Mouse (Mus musculus): Measurements from ENCODE around the gene Iqsec3. TPM values are rescaled to one million over a fixed set of nuclear protein-coding genes. Genes with fewer than 3 reads are reported as not detected.

The Iqsec3 gene
- polyA plus RNA-seq, 1 experiment from 2014 or later, result 0.12 TPM

DNA sequence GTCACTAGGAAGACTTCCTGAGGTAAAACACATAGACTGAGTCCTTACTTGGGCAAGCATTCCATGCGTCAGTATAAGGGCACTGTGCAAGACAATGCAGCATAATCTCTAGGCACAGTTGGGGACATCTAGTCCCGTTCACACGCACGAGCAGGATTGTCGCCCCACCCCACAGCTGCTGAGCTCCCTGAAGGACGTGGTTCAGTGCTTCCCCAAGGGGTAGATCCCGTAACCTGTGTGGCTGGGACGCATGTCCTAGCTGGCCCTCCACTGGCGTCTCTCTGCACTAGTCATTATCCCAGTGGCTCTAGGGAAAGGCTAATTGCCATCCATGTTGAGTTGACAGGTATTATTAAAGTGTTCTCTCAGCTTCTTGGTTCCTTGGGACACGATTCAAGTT, 91.4 kb downstream of the Iqsec3 start:
- no peak overlapping the region for H3K4me3 ChIP-seq (ENCODE audit: low read depth, low read length)
- WGBS, result 50% methylated on average over 10 of the region's 10 CpGs
- no peak overlapping the region for H3K4me2 ChIP-seq (replicated peaks; ENCODE audit: low read depth)
- no peak overlapping the region for H3K27ac ChIP-seq (replicated peaks)
- TF ChIP-seq EP300 (optimal IDR thresholded peaks at IDR 0.05), result no peak
- no peak for ATAC-seq (ENCODE audit: low FRiP score, low TSS enrichment)
- no peak for DNase-seq (ENCODE audit: low spot score)
- H3K9ac ChIP-seq (ENCODE audit: low read length), result no peak overlapping the region
- H3K9me3 ChIP-seq (ENCODE audit: control insufficient read depth, low read length), result no peaks in the 10 kb centered on the region
- H3K27me3 ChIP-seq (ENCODE audit: control insufficient read depth, insufficient read depth, low read length), result no peaks in the 10 kb centered on the region
- no peaks in the 10 kb centered on the region for H3K36me3 ChIP-seq (ENCODE audit: control insufficient read depth, insufficient read depth, low read length)
- no peaks in the 10 kb centered on the region for H3K4me1 ChIP-seq (replicated peaks; ENCODE audit: control insufficient read depth, insufficient read depth)

DNA sequence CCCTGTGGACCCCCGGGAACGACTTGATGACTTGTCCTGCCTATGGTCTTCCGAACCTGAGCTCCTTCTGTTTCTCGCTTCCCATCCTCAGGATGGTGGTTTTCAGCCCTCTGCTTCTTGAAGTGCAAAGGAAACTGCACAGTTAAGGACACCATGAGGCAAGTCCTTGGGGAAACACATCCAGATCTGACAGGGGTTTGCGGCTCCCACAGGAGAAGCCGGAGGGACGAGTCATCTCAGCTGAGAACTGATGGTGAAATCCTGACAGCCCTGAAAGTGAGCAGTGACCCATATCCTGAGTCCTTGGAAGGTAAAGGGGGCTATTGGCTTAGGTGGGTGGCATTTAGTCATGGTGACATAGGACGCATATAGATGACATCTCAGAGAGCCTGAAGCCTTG, 92.9 kb downstream of the Iqsec3 start:
- H3K36me3 ChIP-seq (ENCODE audit: control insufficient read depth, insufficient read depth, low read length), result no peaks in the 10 kb centered on the region
- H3K27ac ChIP-seq (replicated peaks), result no peak overlapping the region
- H3K4me3 ChIP-seq (ENCODE audit: low read depth, low read length), result no peak overlapping the region
- H3K9me3 ChIP-seq (ENCODE audit: control insufficient read depth, low read length), result no peaks in the 10 kb centered on the region
- no peak overlapping the region for H3K9ac ChIP-seq (ENCODE audit: low read length)
- H3K4me2 ChIP-seq (replicated peaks; ENCODE audit: low read depth), result no peak overlapping the region
- H3K27me3 ChIP-seq (ENCODE audit: control insufficient read depth, insufficient read depth, low read length), result no peaks in the 10 kb centered on the region
- no peak for DNase-seq (ENCODE audit: low spot score)
- 77% methylated on average over 8 of the region's 8 CpGs for WGBS
- no peaks in the 10 kb centered on the region for H3K4me1 ChIP-seq (replicated peaks; ENCODE audit: control insufficient read depth, insufficient read depth)
- no peak for TF ChIP-seq CTCF (IDR thresholded peaks at IDR 0.05; ENCODE audit: low read depth)
- no peak for TF ChIP-seq EP300 (optimal IDR thresholded peaks at IDR 0.05)
- no peak for ATAC-seq (ENCODE audit: low FRiP score, low TSS enrichment)

DNA sequence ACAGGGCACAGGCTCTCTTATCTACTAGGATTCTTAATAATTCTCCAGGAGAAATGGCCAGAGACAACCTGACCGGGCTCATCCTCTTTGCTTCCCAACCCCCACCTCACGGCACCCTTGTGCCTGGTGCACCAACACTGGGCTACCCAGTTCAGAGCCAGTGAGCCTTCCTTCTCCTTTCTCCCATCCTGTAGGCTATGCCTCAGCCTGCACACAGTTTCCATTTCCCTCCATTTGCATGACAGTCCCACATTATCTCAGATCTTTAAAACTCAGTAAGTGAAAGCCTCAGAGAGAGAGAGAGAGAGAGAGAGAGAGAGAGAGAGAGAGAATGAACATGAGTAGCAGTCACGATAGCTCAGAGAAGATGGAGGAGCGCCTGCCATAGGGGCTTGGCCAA, 95.2 kb downstream of the Iqsec3 start:
- H3K36me3 ChIP-seq (ENCODE audit: control insufficient read depth, insufficient read depth, low read length), result no peaks in the 10 kb centered on the region
- no peak overlapping the region for H3K4me3 ChIP-seq (ENCODE audit: low read depth, low read length)
- WGBS, result 33% methylated on average over 4 of the region's 4 CpGs
- no peaks in the 10 kb centered on the region for H3K9me3 ChIP-seq (ENCODE audit: control insufficient read depth, low read length)
- no peak overlapping the region for H3K9ac ChIP-seq (ENCODE audit: low read length)
- H3K27me3 ChIP-seq (ENCODE audit: control insufficient read depth, insufficient read depth, low read length), result no peaks in the 10 kb centered on the region
- ATAC-seq (ENCODE audit: low FRiP score, low TSS enrichment) (peak; percentile 15; the same call in 1 of the 2 replicates), DNase-seq (ENCODE audit: low spot score) (no peak)
- no peaks in the 10 kb centered on the region for H3K4me1 ChIP-seq (replicated peaks; ENCODE audit: control insufficient read depth, insufficient read depth)
- H3K4me2 ChIP-seq (replicated peaks; ENCODE audit: low read depth), result no peak overlapping the region
- H3K27ac ChIP-seq (replicated peaks), result no peak overlapping the region
- no peak for TF ChIP-seq CTCF (IDR thresholded peaks at IDR 0.05; ENCODE audit: low read depth)
- TF ChIP-seq EP300 (optimal IDR thresholded peaks at IDR 0.05), result no peak

DNA sequence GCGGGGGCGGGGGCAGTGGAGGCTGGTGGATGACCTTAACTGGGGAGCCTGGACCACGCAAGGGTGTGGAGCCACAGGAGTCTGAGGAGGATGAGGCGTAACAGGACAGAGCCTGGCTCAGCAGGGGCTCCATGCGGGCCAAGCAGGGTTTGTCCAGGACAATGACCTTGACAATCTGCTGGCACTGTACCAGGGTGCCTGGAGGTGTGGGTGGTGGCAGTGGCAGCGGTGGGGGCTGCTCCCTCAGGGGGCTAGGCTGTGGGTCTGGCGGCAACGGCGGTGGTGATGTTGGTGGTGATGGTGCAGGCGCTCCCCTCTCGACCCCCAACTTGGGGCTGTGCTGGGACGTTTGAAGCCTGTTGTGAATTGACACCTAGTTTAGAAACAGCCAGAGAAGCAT, 97.3 kb downstream of the Iqsec3 start:
- WGBS, result 60% methylated on average over 12 of the region's 12 CpGs
- Histone ChIP-seq H3K9ac (ENCODE audit: low read length) (no peak overlapping the region), H3K4me1 (replicated peaks; ENCODE audit: control insufficient read depth, insufficient read depth) (no peaks in the 10 kb centered on the region), H3K4me2 (replicated peaks; ENCODE audit: low read depth) (no peak overlapping the region), H3K27ac (replicated peaks) (no peak overlapping the region), H3K27me3 (ENCODE audit: control insufficient read depth, insufficient read depth, low read length) (no peaks in the 10 kb centered on the region), H3K4me3 (ENCODE audit: low read depth, low read length) (no peak overlapping the region), H3K36me3 (ENCODE audit: control insufficient read depth, insufficient read depth, low read length) (no peaks in the 10 kb centered on the region), H3K9me3 (ENCODE audit: control insufficient read depth, low read length) (no peaks in the 10 kb centered on the region)
- DNase-seq (ENCODE audit: low spot score), result no peak
- ATAC-seq (ENCODE audit: low FRiP score, low TSS enrichment), result no peak
- TF ChIP-seq CTCF (IDR thresholded peaks at IDR 0.05; ENCODE audit: low read depth) (no peak), EP300 (optimal IDR thresholded peaks at IDR 0.05) (no peak)

DNA sequence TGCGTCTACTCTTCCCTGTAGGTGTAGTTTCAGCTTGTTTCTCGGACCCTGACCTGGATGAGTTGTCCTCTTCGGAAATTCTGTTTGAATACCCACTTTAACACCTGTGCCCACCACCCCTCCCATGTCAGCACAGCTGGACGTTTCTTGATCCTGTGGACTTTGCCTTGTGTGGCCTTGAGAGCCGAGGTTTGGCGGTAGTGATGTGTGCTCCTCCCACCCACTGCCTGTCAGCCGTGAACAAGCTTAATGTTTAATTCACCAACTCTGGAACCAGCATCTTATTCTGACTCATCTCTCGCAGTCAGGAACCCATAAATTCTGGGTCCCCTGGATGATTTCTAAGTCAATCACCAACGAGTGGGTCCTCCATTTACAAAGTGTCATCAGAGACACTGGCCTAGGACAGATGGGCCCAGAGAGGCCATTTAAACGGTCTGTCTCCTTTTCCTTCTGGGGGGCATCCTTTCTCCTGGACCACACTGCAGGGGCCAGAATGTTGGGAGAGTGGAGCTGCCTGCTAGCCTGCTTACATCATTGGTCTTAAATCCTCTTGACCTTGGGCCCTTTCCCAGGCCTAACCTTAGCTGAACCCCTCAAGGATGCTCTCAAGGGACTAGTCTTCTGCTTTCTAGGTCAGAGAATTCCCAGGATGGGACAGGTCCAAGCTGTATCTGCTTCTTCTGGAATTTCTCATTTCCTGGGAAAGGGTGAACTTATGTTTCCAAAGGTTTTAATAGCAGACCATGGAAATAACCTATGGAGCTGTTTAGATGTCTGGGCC, 102.1 kb downstream of the Iqsec3 start:
- DNase-seq (ENCODE audit: low spot score) (no peak), ATAC-seq (ENCODE audit: low FRiP score, low TSS enrichment) (no peak)
- 52% methylated on average over 10 of the region's 10 CpGs for WGBS
- Histone ChIP-seq H3K9ac (ENCODE audit: low read length) (no peak overlapping the region), H3K27me3 (ENCODE audit: control insufficient read depth, insufficient read depth, low read length) (no peaks in the 10 kb centered on the region), H3K9me3 (ENCODE audit: control insufficient read depth, low read length) (no peaks in the 10 kb centered on the region), H3K27ac (replicated peaks) (no peak overlapping the region), H3K4me3 (ENCODE audit: low read depth, low read length) (no peak overlapping the region), H3K4me1 (replicated peaks; ENCODE audit: control insufficient read depth, insufficient read depth) (no peaks in the 10 kb centered on the region), H3K4me2 (replicated peaks; ENCODE audit: low read depth) (no peak overlapping the region), H3K36me3 (ENCODE audit: control insufficient read depth, insufficient read depth, low read length) (no peaks in the 10 kb centered on the region)
- TF ChIP-seq EP300 (optimal IDR thresholded peaks at IDR 0.05) (no peak), CTCF (IDR thresholded peaks at IDR 0.05; ENCODE audit: low read depth) (no peak)

DNA sequence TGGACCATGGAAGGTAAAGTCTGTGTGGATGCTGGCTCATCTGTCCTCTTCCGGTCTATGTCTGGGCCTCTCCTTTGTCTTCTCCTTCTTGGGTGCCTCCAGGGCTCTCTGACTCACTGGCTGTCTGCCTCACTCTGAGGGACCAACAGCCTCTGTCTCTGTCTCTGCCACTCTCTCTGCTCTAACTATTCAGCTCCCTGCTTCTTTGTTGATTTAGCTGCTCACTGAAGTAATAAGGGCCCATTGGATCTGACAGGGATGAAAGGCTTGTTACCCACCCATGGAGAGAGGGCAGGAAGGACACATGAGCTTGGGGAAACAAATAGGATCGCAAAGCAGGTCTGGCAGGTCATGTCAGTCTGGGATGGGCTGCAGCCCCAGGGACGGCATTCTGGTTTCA, 106.4 kb downstream of the Iqsec3 start:
- Histone ChIP-seq H3K4me3 (ENCODE audit: low read depth, low read length) (no peak overlapping the region), H3K27ac (replicated peaks) (no peak overlapping the region), H3K27me3 (ENCODE audit: control insufficient read depth, insufficient read depth, low read length) (no peaks in the 10 kb centered on the region), H3K9ac (ENCODE audit: low read length) (no peak overlapping the region), H3K9me3 (ENCODE audit: control insufficient read depth, low read length) (no peaks in the 10 kb centered on the region), H3K36me3 (ENCODE audit: control insufficient read depth, insufficient read depth, low read length) (no peaks in the 10 kb centered on the region), H3K4me1 (replicated peaks; ENCODE audit: control insufficient read depth, insufficient read depth) (no peaks in the 10 kb centered on the region), H3K4me2 (replicated peaks; ENCODE audit: low read depth) (no peak overlapping the region)
- 47% methylated on average over 3 of the region's 3 CpGs for WGBS
- TF ChIP-seq EP300 (optimal IDR thresholded peaks at IDR 0.05) (no peak), CTCF (IDR thresholded peaks at IDR 0.05; ENCODE audit: low read depth) (no peak)
- ATAC-seq (ENCODE audit: low FRiP score, low TSS enrichment) (no peak), DNase-seq (ENCODE audit: low spot score) (no peak)

All from stomach, postnatal 0 days (tissue).